Mouse (Mus musculus): ENCODE data around the gene Rrp8. TPM values are rescaled to one million over a fixed set of nuclear protein-coding genes. Genes with fewer than 3 reads are reported as not detected.

Rrp8 gene
- polyA plus RNA-seq, 1 experiment from 2014 or later = 19.3 TPM

GRCm38 (mm10) chr7:105726144-105726979, 10.8 kb downstream of the Rrp8 start:
- no peaks in the 10 kb centered on the region for H3K27me3 ChIP-seq (replicated peaks; ENCODE audit: insufficient read depth, low read length)
- WGBS = 78% methylated on average over 4 of the region's 4 CpGs
- ATAC-seq = peak; percentile 76
- peaks cover under 1% of the 10 kb centered on the region; the same call in 1 of the 2 replicates for H3K36me3 ChIP-seq (ENCODE audit: insufficient read depth, low read length)
- TF ChIP-seq EP300 (IDR thresholded peaks at IDR 0.05) = no peak
- peak; percentile 96 for TF ChIP-seq CTCF (IDR thresholded peaks at IDR 0.05)
- no peak overlapping the region for H3K4me2 ChIP-seq (replicated peaks; ENCODE audit: low read depth, low read length)
- H3K4me1 ChIP-seq (ENCODE audit: insufficient read depth, low read depth, low read length) = no peaks in the 10 kb centered on the region
- H3K9me3 ChIP-seq (ENCODE audit: low read length) = no peaks in the 10 kb centered on the region
- H3K9ac ChIP-seq (replicated peaks; ENCODE audit: low read depth) = no peak overlapping the region
- peak; percentile 91 for DNase-seq (ENCODE audit: low spot score)
- no peak overlapping the region for H3K27ac ChIP-seq (ENCODE audit: low read length)
- no peak overlapping the region for H3K4me3 ChIP-seq (ENCODE audit: low read depth, low read length)

- TF ChIP-seq CTCF (IDR thresholded peaks at IDR 0.05) (no peak), EP300 (IDR thresholded peaks at IDR 0.05) (no peak)
- H3K4me3 ChIP-seq (ENCODE audit: low read depth, low read length) = no peak overlapping the region
- no peak overlapping the region for H3K4me2 ChIP-seq (replicated peaks; ENCODE audit: low read depth, low read length)
- no peaks in the 10 kb centered on the region for H3K36me3 ChIP-seq (ENCODE audit: insufficient read depth, low read length)
- H3K4me1 ChIP-seq (ENCODE audit: insufficient read depth, low read depth, low read length) = no peaks in the 10 kb centered on the region
- H3K27ac ChIP-seq (ENCODE audit: low read length) = no peak overlapping the region
- H3K9me3 ChIP-seq (ENCODE audit: low read length) = no peaks in the 10 kb centered on the region
- peak; percentile 23 for DNase-seq (ENCODE audit: low spot score)
- 56% methylated on average over 2 of the region's 2 CpGs for WGBS
- H3K27me3 ChIP-seq (replicated peaks; ENCODE audit: insufficient read depth, low read length) = no peaks in the 10 kb centered on the region
- H3K9ac ChIP-seq (replicated peaks; ENCODE audit: low read depth) = no peak overlapping the region
- ATAC-seq = peak; percentile 41
Measured at GRCm38 (mm10) chr7:105721916-105722315, 15.3 kb downstream of the Rrp8 start.

- 56% methylated on average over 3 of the region's 3 CpGs for WGBS
- Histone ChIP-seq H3K4me1 (ENCODE audit: insufficient read depth, low read depth, low read length) (no peaks in the 10 kb centered on the region), H3K9ac (replicated peaks; ENCODE audit: low read depth) (no peak overlapping the region), H3K9me3 (ENCODE audit: low read length) (no peaks in the 10 kb centered on the region), H3K27me3 (replicated peaks; ENCODE audit: insufficient read depth, low read length) (no peaks in the 10 kb centered on the region), H3K4me3 (ENCODE audit: low read depth, low read length) (no peak overlapping the region), H3K36me3 (ENCODE audit: insufficient read depth, low read length) (no peaks in the 10 kb centered on the region), H3K4me2 (replicated peaks; ENCODE audit: low read depth, low read length) (no peak overlapping the region), H3K27ac (ENCODE audit: low read length) (no peak overlapping the region)
- DNase-seq (ENCODE audit: low spot score) (no peak), ATAC-seq (no peak)
- no peak for TF ChIP-seq EP300 (IDR thresholded peaks at IDR 0.05)
- peak; percentile 22; the same call in 1 of the 2 replicates for TF ChIP-seq CTCF (IDR thresholded peaks at IDR 0.05)
Measured at GRCm38 (mm10) chr7:105715366-105715765, 21.8 kb downstream of the Rrp8 start.

- H3K9ac ChIP-seq (replicated peaks; ENCODE audit: low read depth) = no peak overlapping the region
- H3K9me3 ChIP-seq (ENCODE audit: low read length) = no peaks in the 10 kb centered on the region
- ATAC-seq (no peak), DNase-seq (ENCODE audit: low spot score) (no peak)
- TF ChIP-seq CTCF (IDR thresholded peaks at IDR 0.05) = no peak
- 86% methylated on average over 5 of the region's 5 CpGs for WGBS
- H3K4me2 ChIP-seq (replicated peaks; ENCODE audit: low read depth, low read length) = no peak overlapping the region
- no peak overlapping the region for H3K27ac ChIP-seq (ENCODE audit: low read length)
- no peaks in the 10 kb centered on the region for H3K4me1 ChIP-seq (ENCODE audit: insufficient read depth, low read depth, low read length)
- no peak overlapping the region for H3K4me3 ChIP-seq (ENCODE audit: low read depth, low read length)
- no peaks in the 10 kb centered on the region for H3K36me3 ChIP-seq (ENCODE audit: insufficient read depth, low read length)
- H3K27me3 ChIP-seq (replicated peaks; ENCODE audit: insufficient read depth, low read length) = no peaks in the 10 kb centered on the region
Measured at GRCm38 (mm10) chr7:105708733-105709132, 28.5 kb downstream of the Rrp8 start.

- no peak overlapping the region for H3K9ac ChIP-seq (replicated peaks; ENCODE audit: low read depth)
- H3K27ac ChIP-seq (ENCODE audit: low read length) = no peak overlapping the region
- no peaks in the 10 kb centered on the region for H3K4me1 ChIP-seq (ENCODE audit: insufficient read depth, low read depth, low read length)
- no peak overlapping the region for H3K4me3 ChIP-seq (ENCODE audit: low read depth, low read length)
- TF ChIP-seq EP300 (IDR thresholded peaks at IDR 0.05) (no peak), CTCF (IDR thresholded peaks at IDR 0.05) (no peak)
- ATAC-seq (no peak), DNase-seq (ENCODE audit: low spot score) (no peak)
- H3K9me3 ChIP-seq (ENCODE audit: low read length) = no peaks in the 10 kb centered on the region
- no peaks in the 10 kb centered on the region for H3K36me3 ChIP-seq (ENCODE audit: insufficient read depth, low read length)
- H3K27me3 ChIP-seq (replicated peaks; ENCODE audit: insufficient read depth, low read length) = no peaks in the 10 kb centered on the region
- H3K4me2 ChIP-seq (replicated peaks; ENCODE audit: low read depth, low read length) = no peak overlapping the region
- WGBS = 86% methylated on average over 4 of the region's 4 CpGs
Measured at GRCm38 (mm10) chr7:105703816-105704215, 33.4 kb downstream of the Rrp8 start.

GRCm38 (mm10) chr7:105703184-105703583, 34.0 kb downstream of the Rrp8 start:
- Histone ChIP-seq H3K9ac (replicated peaks; ENCODE audit: low read depth) (no peak overlapping the region), H3K36me3 (ENCODE audit: insufficient read depth, low read length) (no peaks in the 10 kb centered on the region), H3K27ac (ENCODE audit: low read length) (no peak overlapping the region), H3K4me1 (ENCODE audit: insufficient read depth, low read depth, low read length) (no peaks in the 10 kb centered on the region), H3K4me2 (replicated peaks; ENCODE audit: low read depth, low read length) (no peak overlapping the region), H3K27me3 (replicated peaks; ENCODE audit: insufficient read depth, low read length) (no peaks in the 10 kb centered on the region), H3K4me3 (ENCODE audit: low read depth, low read length) (no peak overlapping the region), H3K9me3 (ENCODE audit: low read length) (no peaks in the 10 kb centered on the region)
- TF ChIP-seq EP300 (IDR thresholded peaks at IDR 0.05) = no peak
- TF ChIP-seq CTCF (IDR thresholded peaks at IDR 0.05) = no peak
- ATAC-seq = no peak
- no peak for DNase-seq (ENCODE audit: low spot score)
- WGBS = 79% methylated on average over 16 of the region's 16 CpGs
